Mouse (Mus musculus): ENCODE results near the gene Magi3. TPM values are rescaled to one million over a fixed set of nuclear protein-coding genes. Genes with fewer than 3 reads are reported as not detected.
A peak's percentile ranks its signal among the peaks of the same experiment; 100 is the strongest.

The Magi3 gene
- polyA plus RNA-seq, 1 experiment, result 5.4 TPM

GRCm38 (mm10) chr3:104189823-104190222 is 30.4 kb downstream of the Magi3 start:
- DNase-seq (ENCODE audit: low read depth), result no peak

- no peak for DNase-seq (ENCODE audit: low read depth)
Measured at GRCm38 (mm10) chr3:104189234-104189633, 30.9 kb downstream of the Magi3 start.

- DNase-seq (ENCODE audit: low read depth), result peak; percentile 19
Measured at GRCm38 (mm10) chr3:104184270-104184669, 35.9 kb downstream of the Magi3 start.

- DNase-seq (ENCODE audit: low read depth), result no peak
Measured at GRCm38 (mm10) chr3:104183656-104184055, 36.5 kb downstream of the Magi3 start.

GRCm38 (mm10) chr3:104182711-104183110 is 37.5 kb downstream of the Magi3 start:
- no peak for DNase-seq (ENCODE audit: low read depth)

- DNase-seq (ENCODE audit: low read depth), result no peak
Measured at GRCm38 (mm10) chr3:104161347-104161746, 58.8 kb downstream of the Magi3 start.

GRCm38 (mm10) chr3:104160603-104161002 is 59.6 kb downstream of the Magi3 start:
- no peak for DNase-seq (ENCODE audit: low read depth)

- DNase-seq (ENCODE audit: low read depth), result no peak
Measured at GRCm38 (mm10) chr3:104150146-104150545, 70.0 kb downstream of the Magi3 start.

- no peak for DNase-seq (ENCODE audit: low read depth)
Measured at GRCm38 (mm10) chr3:104142376-104142775, 77.8 kb downstream of the Magi3 start.

GRCm38 (mm10) chr3:104138953-104139450 is 81.2 kb downstream of the Magi3 start:
- DNase-seq (ENCODE audit: low read depth), result no peak

GRCm38 (mm10) chr3:104125628-104126027 is 94.5 kb downstream of the Magi3 start:
- no peak for DNase-seq (ENCODE audit: low read depth)

GRCm38 (mm10) chr3:104123846-104124245 is 96.3 kb downstream of the Magi3 start:
- no peak for DNase-seq (ENCODE audit: low read depth)

GRCm38 (mm10) chr3:104109478-104109877 is 110.7 kb downstream of the Magi3 start:
- DNase-seq (ENCODE audit: low read depth), result peak; percentile 74

GRCm38 (mm10) chr3:104104942-104105341 is 115.2 kb downstream of the Magi3 start:
- DNase-seq (ENCODE audit: low read depth), result no peak

GRCm38 (mm10) chr3:104101721-104102120 is 118.5 kb downstream of the Magi3 start:
- DNase-seq (ENCODE audit: low read depth), result no peak

- no peak for DNase-seq (ENCODE audit: low read depth)
Measured at GRCm38 (mm10) chr3:104101249-104101648, 118.9 kb downstream of the Magi3 start.

- DNase-seq (ENCODE audit: low read depth), result no peak
Measured at GRCm38 (mm10) chr3:104095936-104096335, 124.2 kb downstream of the Magi3 start.

GRCm38 (mm10) chr3:104094646-104095045 is 125.5 kb downstream of the Magi3 start:
- no peak for DNase-seq (ENCODE audit: low read depth)

GRCm38 (mm10) chr3:104092759-104093158 is 127.4 kb downstream of the Magi3 start:
- no peak for DNase-seq (ENCODE audit: low read depth)

- no peak for DNase-seq (ENCODE audit: low read depth)
Measured at GRCm38 (mm10) chr3:104082031-104082430, 138.1 kb downstream of the Magi3 start.

GRCm38 (mm10) chr3:104078725-104079124 is 141.4 kb downstream of the Magi3 start:
- DNase-seq (ENCODE audit: low read depth), result no peak

- no peak for DNase-seq (ENCODE audit: low read depth)
Measured at GRCm38 (mm10) chr3:104069395-104069794, 150.8 kb downstream of the Magi3 start.

- DNase-seq (ENCODE audit: low read depth), result no peak
Measured at GRCm38 (mm10) chr3:104059001-104059622, 161.1 kb downstream of the Magi3 start.

GRCm38 (mm10) chr3:104032747-104033146 is 187.4 kb downstream of the Magi3 start:
- no peak for DNase-seq (ENCODE audit: low read depth)
